ENCODE assay signal across 9 mouse cellular contexts in genomic region chr5:114129550-114130210, GRCm38 (mm10). TPM values are rescaled to one million over a fixed set of nuclear protein-coding genes. Genes with fewer than 3 reads are reported as not detected.
A peak's percentile ranks its signal among the peaks of the same experiment; 100 is the strongest.
DNase-seq lines count a peak whose midpoint lies in the region; ATAC-seq lines count a peak whose summit lies in the region.
"Had no signal": no experiment of that assay in that cellular context is flagged by ENCODE, and none has a peak within 500 bp of the region (broad histone marks: within the 10 kb centered on the region; RNA-seq: fewer than 3 reads in every experiment).

No protein-coding gene starts in this region.

- 76% methylated on average over 15 of the region's 15 CpGs for WGBS in forebrain, embryonic 16.5 days
- 74% methylated on average over 15 of the region's 15 CpGs for WGBS in liver, embryonic 15.5 days (ENCODE audit: insufficient replicate concordance)

- no peak overlapping the region for H3K27ac ChIP-seq in forebrain, embryonic 16.5 days (ENCODE audit: low read length)
- H3K27ac ChIP-seq in liver, embryonic 15.5 days (replicated peaks): no peak overlapping the region

- H3K27me3 ChIP-seq in erythroblast, embryonic 14.5 days (ENCODE audit: control insufficient read depth): no peaks in the 10 kb centered on the region
- no peaks in the 10 kb centered on the region for H3K27me3 ChIP-seq in forebrain, embryonic 16.5 days (replicated peaks; ENCODE audit: control insufficient read depth, insufficient read depth, low read length)
- no peaks in the 10 kb centered on the region for H3K27me3 ChIP-seq in liver, embryonic 15.5 days

- H3K36me3 ChIP-seq in erythroblast, embryonic 14.5 days (ENCODE audit: control insufficient read depth): peaks cover 35% of the 10 kb centered on the region
- H3K36me3 ChIP-seq in forebrain, embryonic 16.5 days (ENCODE audit: control insufficient read depth, insufficient read depth): no peaks in the 10 kb centered on the region
- 0 out of 2 replicates have a peak, but pooled peaks cover 5% of the 10 kb centered on the region for H3K36me3 ChIP-seq in liver, embryonic 15.5 days (replicated peaks)

- no peak for ATAC-seq in erythroblast, adult 5-6 weeks (replicated peaks; ENCODE audit: low FRiP score, poor library complexity, severe bottlenecking)
- no peak for ATAC-seq in forebrain, embryonic 16.5 days
- ATAC-seq in liver, embryonic 15.5 days (ENCODE audit: insufficient read depth): no peak

- H3K9ac ChIP-seq in forebrain, embryonic 16.5 days (replicated peaks; ENCODE audit: low read depth, low read length): no peak overlapping the region
- H3K9ac ChIP-seq in liver, embryonic 15.5 days: no peak overlapping the region

- no peaks in the 10 kb centered on the region for H3K9me3 ChIP-seq in erythroblast, embryonic 14.5 days (ENCODE audit: control insufficient read depth, low read length)
- no peaks in the 10 kb centered on the region for H3K9me3 ChIP-seq in forebrain, embryonic 16.5 days (ENCODE audit: control insufficient read depth, low read length)
- H3K9me3 ChIP-seq in liver, embryonic 15.5 days (replicated peaks): no peaks in the 10 kb centered on the region

- DNase-seq in CD4-positive helper T cell, adult 2 months (ENCODE audit: low read depth, low spot score): peak; percentile 27
- DNase-seq in c-Kit-positive CD71-positive TER-119-positive erythroid progenitor cells, embryonic 14.5 days (ENCODE audit: low spot score): no peak
- no peak for DNase-seq in left cerebral cortex, postnatal 25 days (ENCODE audit: low spot score in 2 of 2)
- no peak for DNase-seq in ovary, postnatal 36 days (ENCODE audit: low spot score)

- peak overlapping the region; percentile 67 for H3K4me3 ChIP-seq in erythroblast, embryonic 14.5 days (replicated peaks)
- peak overlapping the region; percentile 84 for H3K4me3 ChIP-seq in forebrain, embryonic 16.5 days (replicated peaks; ENCODE audit: low read length)
- peak overlapping the region; percentile 74 for H3K4me3 ChIP-seq in liver, embryonic 15.5 days (replicated peaks)

- intact Hi-C loops in left cerebral cortex, postnatal 25 days (cut with DNase I): loop anchor here (5.0 to 10.0 kb wide), 2 partner anchors 77 to 175 kb away; no protein-coding TSS in a partner anchor

- peak overlapping the region; percentile 91 for H3K4me2 ChIP-seq in forebrain, embryonic 16.5 days (ENCODE audit: low read length)
- peak overlapping the region; percentile 99 for H3K4me2 ChIP-seq in liver, embryonic 15.5 days

- peaks cover 83% of the 10 kb centered on the region for H3K4me1 ChIP-seq in erythroblast, embryonic 14.5 days (ENCODE audit: control insufficient read depth)
- peaks cover 9% of the 10 kb centered on the region for H3K4me1 ChIP-seq in forebrain, embryonic 16.5 days (replicated peaks; ENCODE audit: control insufficient read depth, insufficient read depth, low read length)
- peaks cover 71% of the 10 kb centered on the region for H3K4me1 ChIP-seq in liver, embryonic 15.5 days (replicated peaks)

RNA-seq across cellular contexts. Expression of gene Ung, which starts 0.5 kb away (rescaled TPM):
- 2.7 and 3.7 TPM in 2 replicates for polyA plus RNA-seq in erythroblast, embryonic 14.5 days (2012)
- total RNA-seq in erythroblast, adult 5-6 weeks (2015; ENCODE audit: low replicate concordance): 1.9 and 2.1 TPM in 2 replicates
- total RNA-seq in erythroblast, adult 5-6 weeks (2017; ENCODE audit: low replicate concordance): 0.68 and 4.7 TPM in 2 replicates
- polyA plus RNA-seq in forebrain, embryonic 16.5 days (2015; fragmentation: Nextera tagmentation; extraction: Ambion mirVana): 19.1 TPM in 2 replicates
- 18.2 and 19.0 TPM in 2 replicates for polyA plus RNA-seq in liver, embryonic 15.5 days (2015; fragmentation: Nextera tagmentation; extraction: Ambion mirVana)
- 1 to 10 TPM; 3.4 to 4.9 TPM for total RNA-seq in left cerebral cortex, postnatal 25 days (2021)

RNA-seq across cellular contexts. Expression of gene Alkbh2, which starts 1.7 kb away (rescaled TPM):
- polyA plus RNA-seq in erythroblast, embryonic 14.5 days (2012): 0.91 and 1.8 TPM in 2 replicates
- total RNA-seq in erythroblast, adult 5-6 weeks (2015; ENCODE audit: low replicate concordance): not detected in 2 replicates
- total RNA-seq in erythroblast, adult 5-6 weeks (2017; ENCODE audit: low replicate concordance): 2.5 TPM in 1 of 2 replicates, not detected in the other
- 5.3 and 6.4 TPM in 2 replicates for polyA plus RNA-seq in forebrain, embryonic 16.5 days (2015; fragmentation: Nextera tagmentation; extraction: Ambion mirVana)
- polyA plus RNA-seq in liver, embryonic 15.5 days (2015; fragmentation: Nextera tagmentation; extraction: Ambion mirVana): 3.1 and 4.1 TPM in 2 replicates
- total RNA-seq in left cerebral cortex, postnatal 25 days (2021): 1 to 10 TPM; 5.2 to 5.4 TPM

RNA-seq across cellular contexts. Expression of gene Acacb, which starts 16.7 kb away (rescaled TPM):
- under 0.01 and 0.01 TPM in 2 replicates for polyA plus RNA-seq in erythroblast, embryonic 14.5 days (2012)
- total RNA-seq in erythroblast, adult 5-6 weeks (2015; ENCODE audit: low replicate concordance): 0.21 TPM in 1 of 2 replicates, not detected in the other
- total RNA-seq in erythroblast, adult 5-6 weeks (2017; ENCODE audit: low replicate concordance): 0.14 TPM in 1 of 2 replicates, not detected in the other
- polyA plus RNA-seq in forebrain, embryonic 16.5 days (2015; fragmentation: Nextera tagmentation; extraction: Ambion mirVana): 1.2 and 2.9 TPM in 2 replicates
- polyA plus RNA-seq in liver, embryonic 15.5 days (2015; fragmentation: Nextera tagmentation; extraction: Ambion mirVana): 0.43 and 0.45 TPM in 2 replicates
- 1 to 10 TPM; 4.0 to 4.7 TPM for total RNA-seq in left cerebral cortex, postnatal 25 days (2021)

RNA-seq across cellular contexts. Expression of gene Svop, which starts 38.3 kb away (rescaled TPM):
- 0.04 TPM in 1 of 2 replicates, not detected in the other for polyA plus RNA-seq in erythroblast, embryonic 14.5 days (2012)
- not detected in 2 replicates for total RNA-seq in erythroblast, adult 5-6 weeks (2015; ENCODE audit: low replicate concordance)
- not detected in 2 replicates for total RNA-seq in erythroblast, adult 5-6 weeks (2017; ENCODE audit: low replicate concordance)
- 84.6 and 102 TPM in 2 replicates for polyA plus RNA-seq in forebrain, embryonic 16.5 days (2015; fragmentation: Nextera tagmentation; extraction: Ambion mirVana)
- polyA plus RNA-seq in liver, embryonic 15.5 days (2015; fragmentation: Nextera tagmentation; extraction: Ambion mirVana): not detected in 2 replicates
- total RNA-seq in left cerebral cortex, postnatal 25 days (2021): 100 to 1,000 TPM; 187 to 192 TPM
- total RNA-seq: gastrocnemius, postnatal 14 days had no signal
